Mouse (Mus musculus) megakaryocyte, embryonic 14.5 days (primary cell): ENCODE measurements around the gene Arl8a.

Experiments
- FLI1 ChIP-seq: IDR thresholded peaks from 2 replicates; pipeline ENCODE4 v1.6.1; 2012; ENCODE audit warnings: low read length, inconsistent platforms, mixed read lengths
- GATA1 ChIP-seq: IDR thresholded peaks from 3 replicates; pipeline ENCODE4 v1.6.1; 2012; ENCODE audit warnings: mixed read lengths, low read length, inconsistent platforms, borderline replicate concordance

- TF ChIP-seq FLI1 (no peak), GATA1 (no peak)
These were observed 7.9 kb downstream of the Arl8a start for GRCm38 (mm10) chr1:135154411-135154959.
